Mouse (Mus musculus) neural tube, embryonic 14.5 days (tissue): ENCODE data around the gene Gm20518. TPM values are rescaled to one million over a fixed set of nuclear protein-coding genes. Genes with fewer than 3 reads are reported as not detected.

Experiments
- ATAC-seq: fragments of 200-750 bp; cut with Nextera tagmentation; 2 replicates; pipeline ENCODE4 v1.8.0; 2017; ENCODE audit warnings: low read depth, mild to moderate bottlenecking, moderate TSS enrichment, moderate library complexity
- H3K27ac ChIP-seq: fragments of 300-500 bp; sonication (generic); 2 replicates; pipeline ENCODE4 v1.5.1; 2014; ENCODE audit warnings: low read depth, mild to moderate bottlenecking, control low read depth, low read length, moderate library complexity, mixed read lengths
- H3K27me3 ChIP-seq: fragments of 300-500 bp; sonication (generic); 2 replicates; pipeline ENCODE4 v1.6.1; 2014; ENCODE audit warnings: low read length; ENCODE audit not compliant: control insufficient read depth, insufficient read depth
- H3K36me3 ChIP-seq: fragments of 300-500 bp; sonication (generic); 2 replicates; pipeline ENCODE4 v1.6.1; 2014; ENCODE audit warnings: low read length, mixed read lengths; ENCODE audit not compliant: control insufficient read depth, insufficient read depth
- H3K4me1 ChIP-seq: fragments of 300-500 bp; sonication (generic); 2 replicates; pipeline ENCODE4 v1.6.1; 2014; ENCODE audit warnings: low read length; ENCODE audit not compliant: control insufficient read depth, insufficient read depth
- H3K4me2 ChIP-seq: fragments of 300-500 bp; sonication (generic); 2 replicates; pipeline ENCODE4 v1.6.1; 2014; ENCODE audit warnings: mild to moderate bottlenecking, low read depth, low read length, control low read depth
- H3K4me3 ChIP-seq: fragments of 300-500 bp; sonication (generic); 2 replicates; pipeline ENCODE4 v1.5.1; 2014; ENCODE audit warnings: low read depth, low read length, control low read depth, mixed read lengths
- H3K9ac ChIP-seq: fragments of 300-500 bp; sonication (generic); replicated peaks from 2 replicates; pipeline ENCODE4 v1.6.1; 2014; ENCODE audit warnings: low read depth, mild to moderate bottlenecking, control low read depth, low read length, mixed read lengths
- H3K9me3 ChIP-seq: fragments of 300-500 bp; sonication (generic); 2 replicates; pipeline ENCODE4 v1.6.1; 2016; ENCODE audit warnings: low read length; ENCODE audit not compliant: control insufficient read depth
- WGBS: fragments of 180-500 bp; shearing (Covaris S2); extraction: QIAGEN DNeasy Blood & Tissue Kit; methylation state at CpG from one replicate; pipeline ENCODE4 v1.1.7; 2014; 5-methylcytosine and 5-hydroxymethylcytosine counted together
- polyA plus RNA-seq: library from polyadenylated mRNA; unstranded; fragments of >200 nt; fragmentation: Nextera tagmentation; extraction: Ambion mirVana; gene quantifications from 2 replicates; pipeline ENCODE4 v1.2.1, GENCODE M21; 2014

Gene Gm20518
- polyA plus RNA-seq, 1 experiment from 2014 or later: 0.36 TPM

DNA sequence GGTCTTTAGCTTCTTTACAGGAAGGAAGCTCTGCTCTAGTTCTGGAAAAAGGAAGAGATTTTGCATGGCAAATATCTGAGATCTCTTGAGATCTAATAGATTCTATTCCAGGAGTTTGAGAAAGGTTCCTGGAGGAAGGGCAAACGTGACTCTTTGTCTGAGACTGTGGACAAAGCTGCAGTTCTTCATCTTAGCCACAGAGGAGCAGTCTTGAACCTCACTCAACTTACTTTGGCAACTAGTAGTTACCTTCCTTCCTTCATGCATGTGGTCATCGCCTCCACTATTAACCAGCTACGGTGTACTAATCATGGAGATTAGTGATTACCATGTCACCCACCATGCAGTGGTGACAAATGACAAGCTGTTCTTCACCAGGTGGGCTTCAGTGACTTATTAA, 106.1 kb downstream of the Gm20518 start:
- H3K4me1 ChIP-seq: no peaks in the 10 kb centered on the region
- H3K9me3 ChIP-seq: no peaks in the 10 kb centered on the region
- H3K4me2 ChIP-seq: no peak overlapping the region
- no peak overlapping the region for H3K9ac ChIP-seq
- no peaks in the 10 kb centered on the region for H3K27me3 ChIP-seq
- ATAC-seq: no peak
- WGBS: 66% methylated on average over 3 of the region's 3 CpGs
- peaks cover 46% of the 10 kb centered on the region for H3K36me3 ChIP-seq
- no peak overlapping the region for H3K27ac ChIP-seq
- H3K4me3 ChIP-seq: no peak overlapping the region

Other genes with a start within 250 kb of the Gm20518 start
- gene Ccdc74a, start 245.2 kb downstream of the Gm20518 start, polyA plus RNA-seq: 10.6 and 11.3 TPM in 2 replicates
- gene Med15, start 158.8 kb downstream of the Gm20518 start, polyA plus RNA-seq: 46.9 and 51.0 TPM in 2 replicates
- 90.9 and 98.9 TPM in 2 replicates for gene Klhl22, start 132.1 kb downstream of the Gm20518 start, polyA plus RNA-seq
- gene Scarf2, start 94.4 kb downstream of the Gm20518 start, polyA plus RNA-seq: 0.95 and 2.0 TPM in 2 replicates
- gene B830017H08Rik, start 58.5 kb downstream of the Gm20518 start, polyA plus RNA-seq: 4.7 and 6.5 TPM in 2 replicates
- 3.9 and 4.0 TPM in 2 replicates for gene Car15, start 53.3 kb downstream of the Gm20518 start, polyA plus RNA-seq
- gene Tssk1, start 2.6 kb upstream of the Gm20518 start, polyA plus RNA-seq: 0.08 TPM in 1 of 2 replicates, not detected in the other
- gene Dgcr2, start 6.9 kb upstream of the Gm20518 start, polyA plus RNA-seq: 98.8 and 104 TPM in 2 replicates
- gene Tssk2, start 7.0 kb upstream of the Gm20518 start, polyA plus RNA-seq: not detected in 2 replicates
- gene Ess2, start 19.7 kb upstream of the Gm20518 start, polyA plus RNA-seq: 42.4 and 42.5 TPM in 2 replicates
- gene Gsc2, start 23.4 kb upstream of the Gm20518 start, polyA plus RNA-seq: 0.24 TPM in 1 of 2 replicates, not detected in the other
- 165 and 199 TPM in 2 replicates for gene Slc25a1, start 36.5 kb upstream of the Gm20518 start, polyA plus RNA-seq
- gene Vpreb2, start 88.8 kb upstream of the Gm20518 start, polyA plus RNA-seq: not detected in 2 replicates
- 155 and 174 TPM in 2 replicates for gene Dgcr6, start 161.2 kb upstream of the Gm20518 start, polyA plus RNA-seq
- 2.2 and 2.5 TPM in 2 replicates for gene Prodh, start 198.5 kb upstream of the Gm20518 start, polyA plus RNA-seq
- 27.4 and 36.4 TPM in 2 replicates for gene Rtn4r, start 236.0 kb upstream of the Gm20518 start, polyA plus RNA-seq